Mouse (Mus musculus): ENCODE data around the gene Ftsj3. TPM values are rescaled to one million over a fixed set of nuclear protein-coding genes. Genes with fewer than 3 reads are reported as not detected.

Ftsj3 gene
- 91.9 TPM for total RNA-seq (2023)

GRCm38 (mm10) chr11:106255685-106256451 lies at the start of gene Ftsj3, which contains the start of gene Psmc5:
Gene Ftsj3, minus strand, starts transcription at chr11:106256079.
Gene Psmc5, plus strand, starts transcription at chr11:106256154.

GRCm38 (mm10) chr11:106301765-106302164 lies 45.9 kb upstream of the Ftsj3 start, which contains the start of gene Gh:
Gene Gh, minus strand, starts transcription at chr11:106301865.

GRCm38 (mm10) chr11:106276454-106276853 lies 20.6 kb upstream of the Ftsj3 start, which contains the start of gene Tcam1:
Gene Tcam1, plus strand, starts transcription at chr11:106276672.

GRCm38 (mm10) chr11:106272644-106273310 lies 16.9 kb upstream of the Ftsj3 start, which contains the start of gene Smarcd2:
Gene Smarcd2, minus strand, starts transcription at chr11:106272972.

GRCm38 (mm10) chr11:106216730-106217490 lies 39.0 kb downstream of the Ftsj3 start, which contains the start of gene Ddx42:
Gene Ddx42, plus strand, starts transcription at chr11:106216926.

GRCm38 (mm10) chr11:106215927-106216729 lies 39.8 kb downstream of the Ftsj3 start, which contains the start of gene Ccdc47:
Gene Ccdc47, minus strand, starts transcription at chr11:106216344.

GRCm38 (mm10) chr11:106202123-106202465 lies 53.8 kb downstream of the Ftsj3 start, which contains the start of gene Strada:
Gene Strada, minus strand, starts transcription at chr11:106202168.

Other genes starting within 250 kb of the Ftsj3 start
- gene Kcnh6, start 248.0 kb downstream of the Ftsj3 start, total RNA-seq (2023): 0.31 TPM
- gene Dcaf7, start 219.2 kb downstream of the Ftsj3 start, total RNA-seq (2023): 66.9 TPM
- 10.0 TPM for gene Taco1, start 190.0 kb downstream of the Ftsj3 start, total RNA-seq (2023)
- 158 TPM for gene Map3k3, start 171.5 kb downstream of the Ftsj3 start, total RNA-seq (2023)
- gene Gm10840, start 95.2 kb downstream of the Ftsj3 start, total RNA-seq (2023): 9.2 TPM
- gene Limd2, start 95.2 kb downstream of the Ftsj3 start, total RNA-seq (2023): 807 TPM
- 32.0 TPM for gene Strada, start 53.9 kb downstream of the Ftsj3 start, total RNA-seq (2023)
- gene Ccdc47, start 39.7 kb downstream of the Ftsj3 start, total RNA-seq (2023): 39.7 TPM
- gene Ddx42, start 39.2 kb downstream of the Ftsj3 start, total RNA-seq (2023): 84.4 TPM
- gene Psmc5, start 75 bp upstream of the Ftsj3 start, total RNA-seq (2023): 46.1 TPM
- 97.8 TPM for gene Smarcd2, start 16.9 kb upstream of the Ftsj3 start, total RNA-seq (2023)
- not detected for gene Tcam1, start 20.6 kb upstream of the Ftsj3 start, total RNA-seq (2023)
- gene Gh, start 45.8 kb upstream of the Ftsj3 start, total RNA-seq (2023): not detected
- gene Cd79b, start 58.7 kb upstream of the Ftsj3 start, total RNA-seq (2023): 87.3 TPM
- 1.1 TPM for gene Scn4a, start 97.2 kb upstream of the Ftsj3 start, total RNA-seq (2023)
- not detected for gene Prr29, start 109.4 kb upstream of the Ftsj3 start, total RNA-seq (2023)
- gene Icam2, start 132.0 kb upstream of the Ftsj3 start, total RNA-seq (2023): 74.2 TPM
- 10.0 TPM for gene Ern1, start 231.8 kb upstream of the Ftsj3 start, total RNA-seq (2023)

Measured in CD8-positive naive resting alpha-beta T cell, adult 57 days (primary cell).